Mouse (Mus musculus): ENCODE measurements around the gene Rnf19b. TPM values are rescaled to one million over a fixed set of nuclear protein-coding genes. Genes with fewer than 3 reads are reported as not detected.

The Rnf19b gene
- polyA plus RNA-seq, 1 experiment from 2014 or later, result 35.3 TPM

GRCm38 (mm10) chr4:129125736-129126451 is 67.8 kb downstream of the Rnf19b start:
- no peak for ATAC-seq (ENCODE audit: low FRiP score, low TSS enrichment)
- no peaks in the 10 kb centered on the region for H3K9me3 ChIP-seq (ENCODE audit: control insufficient read depth, low read length)
- no peak overlapping the region for H3K27ac ChIP-seq (replicated peaks; ENCODE audit: low read depth, low read length)
- no peaks in the 10 kb centered on the region for H3K36me3 ChIP-seq (ENCODE audit: control insufficient read depth, insufficient read depth, low read length)
- peak overlapping the region; percentile 42 for H3K4me2 ChIP-seq (ENCODE audit: low read length)
- peaks cover 43% of the 10 kb centered on the region for H3K4me1 ChIP-seq (ENCODE audit: control insufficient read depth, insufficient read depth, low read length)
- H3K4me3 ChIP-seq (replicated peaks; ENCODE audit: low read depth, low read length), result peak overlapping the region; percentile 16; the same call in 1 of the 2 replicates
- no peak for DNase-seq
- WGBS, result 9% methylated on average over 19 of the region's 19 CpGs
- no peak overlapping the region for H3K9ac ChIP-seq (replicated peaks; ENCODE audit: low read length)
- H3K27me3 ChIP-seq (ENCODE audit: control insufficient read depth, insufficient read depth, low read length), result peaks cover 22% of the 10 kb centered on the region

- 0 out of 2 replicates have a peak, but pooled peaks cover under 1% of the 10 kb centered on the region for H3K27me3 ChIP-seq (ENCODE audit: control insufficient read depth, insufficient read depth, low read length)
- H3K4me2 ChIP-seq (ENCODE audit: low read length), result no peak overlapping the region
- no peak for ATAC-seq (ENCODE audit: low FRiP score, low TSS enrichment)
- H3K4me3 ChIP-seq (replicated peaks; ENCODE audit: low read depth, low read length), result no peak overlapping the region
- no peak overlapping the region for H3K27ac ChIP-seq (replicated peaks; ENCODE audit: low read depth, low read length)
- WGBS, result 59% methylated on average over 13 of the region's 13 CpGs
- DNase-seq, result peak; percentile 66
- no peaks in the 10 kb centered on the region for H3K36me3 ChIP-seq (ENCODE audit: control insufficient read depth, insufficient read depth, low read length)
- H3K4me1 ChIP-seq (ENCODE audit: control insufficient read depth, insufficient read depth, low read length), result peaks cover 34% of the 10 kb centered on the region
- H3K9me3 ChIP-seq (ENCODE audit: control insufficient read depth, low read length), result no peaks in the 10 kb centered on the region
- H3K9ac ChIP-seq (replicated peaks; ENCODE audit: low read length), result 0 out of 2 replicates have a peak overlapping the region, but pooled peaks have one; percentile 6
Observed at GRCm38 (mm10) chr4:129128582-129129338, 70.7 kb downstream of the Rnf19b start.

GRCm38 (mm10) chr4:129129387-129129786 is 71.3 kb downstream of the Rnf19b start:
- Histone ChIP-seq H3K9ac (replicated peaks; ENCODE audit: low read length) (no peak overlapping the region), H3K9me3 (ENCODE audit: control insufficient read depth, low read length) (no peaks in the 10 kb centered on the region), H3K27me3 (ENCODE audit: control insufficient read depth, insufficient read depth, low read length) (no peaks in the 10 kb centered on the region), H3K27ac (replicated peaks; ENCODE audit: low read depth, low read length) (no peak overlapping the region), H3K4me3 (replicated peaks; ENCODE audit: low read depth, low read length) (no peak overlapping the region), H3K36me3 (ENCODE audit: control insufficient read depth, insufficient read depth, low read length) (no peaks in the 10 kb centered on the region), H3K4me1 (ENCODE audit: control insufficient read depth, insufficient read depth, low read length) (peaks cover 34% of the 10 kb centered on the region), H3K4me2 (ENCODE audit: low read length) (no peak overlapping the region)
- DNase-seq (no peak), ATAC-seq (ENCODE audit: low FRiP score, low TSS enrichment) (no peak)
- WGBS, result 56% methylated on average over 9 of the region's 9 CpGs

- H3K36me3 ChIP-seq (ENCODE audit: control insufficient read depth, insufficient read depth, low read length), result no peaks in the 10 kb centered on the region
- no peak for ATAC-seq (ENCODE audit: low FRiP score, low TSS enrichment)
- H3K27me3 ChIP-seq (ENCODE audit: control insufficient read depth, insufficient read depth, low read length), result peaks cover under 1% of the 10 kb centered on the region; the same call in 1 of the 2 replicates
- H3K9ac ChIP-seq (replicated peaks; ENCODE audit: low read length), result no peak overlapping the region
- H3K9me3 ChIP-seq (ENCODE audit: control insufficient read depth, low read length), result no peaks in the 10 kb centered on the region
- DNase-seq, result peak; percentile 78
- no peak overlapping the region for H3K4me3 ChIP-seq (replicated peaks; ENCODE audit: low read depth, low read length)
- no peak overlapping the region for H3K27ac ChIP-seq (replicated peaks; ENCODE audit: low read depth, low read length)
- 3% methylated on average over 8 of the region's 8 CpGs for WGBS
- H3K4me1 ChIP-seq (ENCODE audit: control insufficient read depth, insufficient read depth, low read length), result peaks cover 28% of the 10 kb centered on the region
- H3K4me2 ChIP-seq (ENCODE audit: low read length), result peak overlapping the region; percentile 40
Observed at GRCm38 (mm10) chr4:129130149-129130548, 72.1 kb downstream of the Rnf19b start.

- Histone ChIP-seq H3K4me3 (replicated peaks; ENCODE audit: low read depth, low read length) (no peak overlapping the region), H3K27me3 (ENCODE audit: control insufficient read depth, insufficient read depth, low read length) (peaks cover 5% of the 10 kb centered on the region), H3K4me2 (ENCODE audit: low read length) (peak overlapping the region; percentile 40), H3K36me3 (ENCODE audit: control insufficient read depth, insufficient read depth, low read length) (no peaks in the 10 kb centered on the region), H3K27ac (replicated peaks; ENCODE audit: low read depth, low read length) (no peak overlapping the region), H3K9me3 (ENCODE audit: control insufficient read depth, low read length) (no peaks in the 10 kb centered on the region), H3K9ac (replicated peaks; ENCODE audit: low read length) (no peak overlapping the region), H3K4me1 (ENCODE audit: control insufficient read depth, insufficient read depth, low read length) (peaks cover 22% of the 10 kb centered on the region)
- DNase-seq, result no peak
- ATAC-seq (ENCODE audit: low FRiP score, low TSS enrichment), result no peak
- 8% methylated on average over 17 of the region's 17 CpGs for WGBS
Observed at GRCm38 (mm10) chr4:129130755-129131303, 72.8 kb downstream of the Rnf19b start.

- Histone ChIP-seq H3K36me3 (ENCODE audit: control insufficient read depth, insufficient read depth, low read length) (no peaks in the 10 kb centered on the region), H3K4me3 (replicated peaks; ENCODE audit: low read depth, low read length) (no peak overlapping the region), H3K4me1 (ENCODE audit: control insufficient read depth, insufficient read depth, low read length) (peaks cover 14% of the 10 kb centered on the region), H3K9ac (replicated peaks; ENCODE audit: low read length) (no peak overlapping the region), H3K4me2 (ENCODE audit: low read length) (0 out of 2 replicates have a peak overlapping the region, but pooled peaks have one; percentile 21), H3K27ac (replicated peaks; ENCODE audit: low read depth, low read length) (no peak overlapping the region), H3K9me3 (ENCODE audit: control insufficient read depth, low read length) (no peaks in the 10 kb centered on the region), H3K27me3 (ENCODE audit: control insufficient read depth, insufficient read depth, low read length) (peaks cover 26% of the 10 kb centered on the region)
- 11% methylated on average over 15 of the region's 15 CpGs for WGBS
- ATAC-seq (ENCODE audit: low FRiP score, low TSS enrichment) (no peak), DNase-seq (peak; percentile 88)
Observed at GRCm38 (mm10) chr4:129134799-129135585, 76.9 kb downstream of the Rnf19b start.

Other genes with a start within 250 kb of the Rnf19b start
- 22.4 and 27.3 TPM in 2 replicates for gene Trim62, start 174.7 kb upstream of the Rnf19b start, polyA plus RNA-seq (2014; fragmentation: Nextera tagmentation; extraction: Ambion mirVana)
- gene Azin2, start 95.8 kb upstream of the Rnf19b start, polyA plus RNA-seq (2014; fragmentation: Nextera tagmentation; extraction: Ambion mirVana), result 18.0 and 19.6 TPM in 2 replicates
- 54.5 and 63.3 TPM in 2 replicates for gene Ak2, start 66.3 kb upstream of the Rnf19b start, polyA plus RNA-seq (2014; fragmentation: Nextera tagmentation; extraction: Ambion mirVana)
- not detected in 2 replicates for gene Tmem54, start 47.3 kb downstream of the Rnf19b start, polyA plus RNA-seq (2014; fragmentation: Nextera tagmentation; extraction: Ambion mirVana)
- gene Hpca, start 63.8 kb downstream of the Rnf19b start, polyA plus RNA-seq (2014; fragmentation: Nextera tagmentation; extraction: Ambion mirVana), result 26.4 and 31.7 TPM in 2 replicates
- gene Fndc5, start 78.7 kb downstream of the Rnf19b start, polyA plus RNA-seq (2014; fragmentation: Nextera tagmentation; extraction: Ambion mirVana), result 5.6 and 8.0 TPM in 2 replicates
- gene S100pbp, start 131.5 kb downstream of the Rnf19b start, polyA plus RNA-seq (2014; fragmentation: Nextera tagmentation; extraction: Ambion mirVana), result 18.2 and 23.7 TPM in 2 replicates
- 116 and 122 TPM in 2 replicates for gene Yars, start 131.5 kb downstream of the Rnf19b start, polyA plus RNA-seq (2014; fragmentation: Nextera tagmentation; extraction: Ambion mirVana)
- gene C77080, start 203.1 kb downstream of the Rnf19b start, polyA plus RNA-seq (2014; fragmentation: Nextera tagmentation; extraction: Ambion mirVana), result 7.0 and 8.4 TPM in 2 replicates
- gene Sync, start 229.3 kb downstream of the Rnf19b start, polyA plus RNA-seq (2014; fragmentation: Nextera tagmentation; extraction: Ambion mirVana), result 0.34 and 0.54 TPM in 2 replicates

All from midbrain, embryonic 14.5 days (tissue).